Mouse (Mus musculus) c-Kit-positive CD71-positive TER-119-positive erythroid progenitor cells, embryonic 14.5 days (primary cell): ENCODE data around the gene Cldn3.
A peak's percentile ranks its signal among the peaks of the same experiment; 100 is the strongest.
"Not testable (repeated sequence)": the region's sequence is repeated elsewhere in the genome, so short reads cannot be mapped to it uniquely, and the experiment has no call there.

Experiments
- DNase-seq: peaks from one replicate; pipeline ENCODE4 v3.0.0-alpha.2; 2013; ENCODE audit warnings: low spot score

Cldn3 gene

GRCm38 (mm10) chr5:134985633-134986297, at the start of gene Cldn3:
Gene Cldn3 (plus strand): TSS chr5:134986214.
- no peak for DNase-seq

- no peak for DNase-seq
Measured at GRCm38 (mm10) chr5:134936626-134937185, 49.3 kb upstream of the Cldn3 start.

DNA sequence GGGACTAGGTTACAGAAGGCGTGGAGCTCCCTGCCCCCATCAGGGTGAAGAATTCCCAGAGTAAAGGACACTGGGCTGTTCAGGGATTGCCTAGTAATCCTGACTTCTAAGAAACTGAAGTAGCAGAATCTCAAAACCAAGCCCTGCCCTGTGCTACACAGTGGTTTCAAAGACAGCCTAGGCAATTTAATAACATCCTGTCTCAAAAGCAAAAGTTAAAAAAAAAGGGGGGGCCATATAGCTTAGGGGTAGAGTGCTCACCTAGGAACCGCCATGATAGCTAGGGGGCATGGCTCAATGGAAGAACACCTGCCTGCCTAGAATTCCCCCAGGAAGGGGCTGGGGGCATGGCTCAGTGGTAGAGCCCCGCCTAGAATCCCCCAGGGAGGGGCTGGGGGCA, 46.9 kb upstream of the Cldn3 start:
- DNase-seq = no peak

DNA sequence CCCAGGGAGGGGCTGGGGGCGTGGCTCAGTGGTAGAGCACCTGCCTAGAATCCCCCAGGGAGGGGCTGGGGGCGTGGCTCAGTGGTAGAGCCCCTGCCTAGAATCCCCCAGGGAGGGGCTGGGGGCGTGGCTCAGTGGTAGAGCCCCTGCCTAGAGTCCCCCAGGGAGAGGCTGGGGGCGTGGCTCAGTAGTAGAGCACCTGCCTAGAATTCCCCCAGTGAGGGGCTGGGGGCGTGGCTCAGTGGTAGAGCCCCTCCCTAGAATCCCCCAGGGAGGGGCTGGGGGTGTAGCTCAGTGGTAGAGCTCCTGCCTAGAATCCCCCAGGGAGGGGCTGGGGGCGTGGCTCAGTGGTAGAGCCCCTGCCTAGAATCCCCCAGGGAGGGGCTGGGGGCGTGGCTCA, 46.5 kb upstream of the Cldn3 start:
- not testable (repeated sequence) for DNase-seq

GRCm38 (mm10) chr5:134941472-134942209, 44.4 kb upstream of the Cldn3 start:
- no peak for DNase-seq

DNA sequence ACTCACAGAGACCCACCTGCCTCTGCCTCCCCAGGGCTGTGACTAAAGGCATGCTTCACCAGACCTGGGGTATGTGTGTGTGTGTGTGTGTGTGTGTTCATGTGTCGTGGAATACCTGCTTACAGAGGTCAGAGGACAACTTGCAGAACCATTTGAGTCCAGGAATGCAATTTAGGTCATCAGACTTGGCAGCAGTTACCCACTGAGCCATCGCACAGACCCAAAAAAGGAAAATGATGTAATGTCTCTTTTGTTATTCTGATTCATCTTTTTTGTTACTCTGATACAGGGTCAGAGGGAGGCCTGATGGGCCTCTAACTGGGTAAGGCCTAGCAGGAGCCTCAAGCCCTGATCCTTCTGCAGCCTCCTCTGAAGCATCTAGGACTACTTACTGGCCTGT, 43.3 kb upstream of the Cldn3 start:
- DNase-seq = no peak

GRCm38 (mm10) chr5:134944179-134944578, 41.8 kb upstream of the Cldn3 start:
- DNase-seq = no peak

- no peak for DNase-seq
Measured at GRCm38 (mm10) chr5:134945266-134945959, 40.6 kb upstream of the Cldn3 start.

GRCm38 (mm10) chr5:134946063-134946856, 39.8 kb upstream of the Cldn3 start:
- no peak for DNase-seq

DNA sequence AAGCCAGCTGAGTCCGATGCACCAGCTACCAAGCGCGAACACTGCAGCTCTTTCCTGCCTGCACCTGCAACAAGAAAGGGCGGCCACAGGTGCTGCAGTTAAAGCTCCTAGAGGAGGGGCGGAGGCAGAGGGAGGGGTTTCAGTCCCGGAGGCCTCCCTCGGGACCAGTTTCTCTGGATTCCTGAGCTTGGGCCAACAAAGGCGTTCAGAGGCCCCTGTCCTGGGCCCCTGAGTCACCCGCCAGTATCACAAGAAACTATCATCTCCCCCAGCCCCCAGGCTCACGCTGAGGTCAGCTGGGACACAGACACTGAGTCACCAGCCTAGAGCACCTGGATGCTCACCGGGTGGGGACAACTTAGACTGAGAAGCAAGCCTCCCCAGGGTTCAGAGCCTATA, 39.2 kb upstream of the Cldn3 start, which contains the start of gene Cldn4:
Cldn4 (minus strand) TSS at position 78 of the 399 bp plus-strand sequence.
- no peak for DNase-seq

- DNase-seq = no peak
Measured at GRCm38 (mm10) chr5:134947420-134948084, 38.5 kb upstream of the Cldn3 start.

GRCm38 (mm10) chr5:134948085-134948439, 38.0 kb upstream of the Cldn3 start:
- no peak for DNase-seq

GRCm38 (mm10) chr5:134951053-134951884, 34.7 kb upstream of the Cldn3 start:
- DNase-seq = no peak

DNA sequence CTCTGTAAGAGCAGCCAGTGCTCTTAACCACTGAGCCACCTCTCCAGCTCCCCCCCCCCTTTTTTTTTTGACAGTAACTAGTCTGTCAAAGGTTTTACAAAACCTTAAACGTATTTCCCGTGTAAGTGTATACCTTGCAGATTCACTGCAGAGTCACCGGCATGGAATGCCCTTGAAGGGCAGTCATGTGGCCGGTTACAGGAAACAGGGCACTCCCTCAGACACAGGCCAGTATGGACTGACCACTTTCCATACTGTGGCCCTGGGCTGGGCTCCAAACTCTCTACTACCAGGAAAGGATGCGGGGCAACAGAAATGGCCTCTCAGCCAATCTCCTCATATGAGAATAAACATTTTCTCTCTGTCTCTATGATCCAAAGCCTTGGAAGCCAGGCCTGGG, 30.5 kb upstream of the Cldn3 start:
- no peak for DNase-seq

DNA sequence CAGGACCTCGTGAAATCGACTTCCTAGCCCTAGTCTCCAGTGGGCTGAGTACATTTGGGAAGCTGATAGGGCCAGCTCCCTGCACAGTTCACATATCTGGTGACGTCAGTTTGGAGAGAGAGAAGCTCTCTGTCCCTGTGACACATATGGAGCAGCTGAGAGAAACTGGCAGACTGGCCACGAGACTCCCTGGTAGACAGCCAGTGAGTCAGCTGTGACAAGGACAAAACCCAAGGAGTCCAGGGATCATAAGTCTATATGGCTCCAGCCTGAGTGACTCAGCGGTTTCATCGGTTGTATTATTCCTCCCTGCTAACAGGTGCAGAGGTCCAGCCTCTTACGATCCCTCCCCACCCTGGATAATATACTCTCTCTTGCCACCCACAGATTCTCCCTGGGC, 26.9 kb upstream of the Cldn3 start:
- DNase-seq = no peak

- DNase-seq = no peak
Measured at GRCm38 (mm10) chr5:134960430-134960829, 25.6 kb upstream of the Cldn3 start.

DNA sequence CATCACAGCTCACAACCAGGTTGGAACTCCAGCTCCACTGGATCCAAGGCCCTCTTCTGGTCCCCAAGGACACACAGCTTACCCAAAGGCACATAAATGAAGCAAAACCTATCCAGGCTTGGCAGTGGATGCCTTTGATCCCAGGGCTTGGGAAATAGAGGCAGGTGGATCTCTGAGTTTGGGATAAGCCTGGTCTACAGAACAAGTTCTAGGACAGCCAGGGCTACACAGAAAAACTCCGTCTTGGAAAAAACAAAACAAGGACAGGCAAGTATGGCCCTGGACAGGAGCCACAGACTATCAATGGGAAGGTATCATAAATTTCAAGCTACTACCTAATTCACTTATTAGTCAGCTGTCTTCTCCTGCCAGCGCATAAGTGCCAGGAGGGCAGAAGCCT, 24.5 kb upstream of the Cldn3 start:
- no peak for DNase-seq

GRCm38 (mm10) chr5:134963546-134963945, 22.5 kb upstream of the Cldn3 start:
- no peak for DNase-seq

GRCm38 (mm10) chr5:134964655-134965054, 21.4 kb upstream of the Cldn3 start:
- DNase-seq = not testable (repeated sequence)

- peak; percentile 78 for DNase-seq
Measured at GRCm38 (mm10) chr5:134965473-134965851, 20.6 kb upstream of the Cldn3 start.
